Mouse (Mus musculus) neural tube, embryonic 14.5 days (tissue): ENCODE data around the gene Ankrd63. TPM values are rescaled to one million over a fixed set of nuclear protein-coding genes. Genes with fewer than 3 reads are reported as not detected.
A peak's percentile ranks its signal among the peaks of the same experiment; 100 is the strongest.

ENCODE experiments used
- ATAC-seq: fragments of 200-750 bp; cut with Nextera tagmentation; 2 replicates; pipeline ENCODE4 v1.8.0; 2017; ENCODE audit warnings: low read depth, mild to moderate bottlenecking, moderate TSS enrichment, moderate library complexity
- H3K27ac ChIP-seq: fragments of 300-500 bp; sonication (generic); 2 replicates; pipeline ENCODE4 v1.5.1; 2014; ENCODE audit warnings: low read depth, mild to moderate bottlenecking, control low read depth, low read length, moderate library complexity, mixed read lengths
- H3K27me3 ChIP-seq: fragments of 300-500 bp; sonication (generic); 2 replicates; pipeline ENCODE4 v1.6.1; 2014; ENCODE audit warnings: low read length; ENCODE audit not compliant: control insufficient read depth, insufficient read depth
- H3K36me3 ChIP-seq: fragments of 300-500 bp; sonication (generic); 2 replicates; pipeline ENCODE4 v1.6.1; 2014; ENCODE audit warnings: low read length, mixed read lengths; ENCODE audit not compliant: control insufficient read depth, insufficient read depth
- H3K4me1 ChIP-seq: fragments of 300-500 bp; sonication (generic); 2 replicates; pipeline ENCODE4 v1.6.1; 2014; ENCODE audit warnings: low read length; ENCODE audit not compliant: control insufficient read depth, insufficient read depth
- H3K4me2 ChIP-seq: fragments of 300-500 bp; sonication (generic); 2 replicates; pipeline ENCODE4 v1.6.1; 2014; ENCODE audit warnings: mild to moderate bottlenecking, low read depth, low read length, control low read depth
- H3K4me3 ChIP-seq: fragments of 300-500 bp; sonication (generic); 2 replicates; pipeline ENCODE4 v1.5.1; 2014; ENCODE audit warnings: low read depth, low read length, control low read depth, mixed read lengths
- H3K9ac ChIP-seq: fragments of 300-500 bp; sonication (generic); replicated peaks from 2 replicates; pipeline ENCODE4 v1.6.1; 2014; ENCODE audit warnings: low read depth, mild to moderate bottlenecking, control low read depth, low read length, mixed read lengths
- H3K9me3 ChIP-seq: fragments of 300-500 bp; sonication (generic); 2 replicates; pipeline ENCODE4 v1.6.1; 2016; ENCODE audit warnings: low read length; ENCODE audit not compliant: control insufficient read depth
- WGBS: fragments of 180-500 bp; shearing (Covaris S2); extraction: QIAGEN DNeasy Blood & Tissue Kit; methylation state at CpG from one replicate; pipeline ENCODE4 v1.1.7; 2014; 5-methylcytosine and 5-hydroxymethylcytosine counted together
- polyA plus RNA-seq: library from polyadenylated mRNA; unstranded; fragments of >200 nt; fragmentation: Nextera tagmentation; extraction: Ambion mirVana; gene quantifications from 2 replicates; pipeline ENCODE4 v1.2.1, GENCODE M21; 2014

Gene Ankrd63
- polyA plus RNA-seq, 1 experiment from 2014 or later, result not detected

DNA sequence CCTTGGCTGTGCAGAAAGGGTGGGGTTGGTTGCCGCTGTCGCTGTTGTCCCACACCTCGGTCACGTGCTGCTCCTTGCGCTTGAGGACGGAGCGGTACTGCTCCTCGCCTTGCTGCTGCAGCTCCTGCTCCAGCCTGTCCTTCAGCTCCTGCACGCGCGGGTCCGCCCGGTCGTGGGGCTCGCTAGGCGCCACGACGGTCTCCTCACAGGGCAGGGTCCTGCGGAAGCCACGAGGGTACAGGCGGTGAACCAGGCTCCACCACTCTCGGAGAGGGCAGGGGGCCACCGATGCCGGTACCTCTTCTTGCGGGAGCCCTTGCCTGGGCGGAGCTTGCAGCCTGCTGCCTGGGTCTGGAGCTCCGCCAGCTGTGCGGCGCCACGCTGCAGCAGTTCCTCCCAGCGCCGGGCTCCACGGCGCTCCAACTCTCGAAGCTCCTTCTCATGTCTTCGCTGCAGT is 7.3 kb upstream of the Ankrd63 start:
- H3K4me2 ChIP-seq, result peak overlapping the region; percentile 82
- WGBS, result under 1% methylated on average over 35 of the region's 36 CpGs
- peaks cover 3% of the 10 kb centered on the region; the same call in 1 of the 2 replicates for H3K4me1 ChIP-seq
- ATAC-seq, result peak; percentile 85
- no peaks in the 10 kb centered on the region for H3K9me3 ChIP-seq
- peak overlapping the region; percentile 30; the same call in 1 of the 2 replicates for H3K9ac ChIP-seq
- H3K27ac ChIP-seq, result no peak overlapping the region
- H3K27me3 ChIP-seq, result peaks cover 49% of the 10 kb centered on the region
- no peaks in the 10 kb centered on the region for H3K36me3 ChIP-seq
- peak overlapping the region; percentile 36 for H3K4me3 ChIP-seq

DNA sequence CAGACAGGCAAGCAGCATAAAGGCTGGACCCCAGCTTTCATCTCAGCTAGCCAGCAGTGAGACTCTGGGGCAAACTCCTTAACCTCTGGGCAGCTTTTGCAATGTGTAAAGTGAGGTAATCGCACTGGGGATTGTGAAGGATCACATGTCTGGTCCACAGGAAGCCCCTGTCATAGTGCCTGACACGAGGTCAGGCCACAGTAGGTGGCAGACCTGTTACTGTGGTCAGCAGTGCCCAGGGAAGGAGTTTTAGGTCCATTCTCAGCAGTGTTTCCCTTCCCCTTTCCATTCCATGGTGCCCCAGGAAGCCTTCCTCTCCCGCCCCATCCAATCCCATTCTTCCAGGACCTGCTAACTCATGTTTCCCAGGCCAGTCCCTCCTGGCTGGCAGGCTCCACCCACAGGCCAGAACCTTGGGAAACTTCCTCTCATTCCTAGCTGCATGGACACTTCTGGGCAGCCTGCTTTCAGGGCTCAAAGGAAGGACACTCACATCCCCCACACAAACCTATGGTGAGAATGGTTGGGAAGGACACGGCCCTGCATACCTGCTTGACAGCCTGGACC is 6.0 kb upstream of the Ankrd63 start:
- Histone ChIP-seq H3K36me3 (no peaks in the 10 kb centered on the region), H3K4me2 (no peak overlapping the region), H3K9me3 (no peaks in the 10 kb centered on the region), H3K4me3 (no peak overlapping the region), H3K27ac (no peak overlapping the region), H3K9ac (no peak overlapping the region), H3K4me1 (peaks cover 3% of the 10 kb centered on the region; the same call in 1 of the 2 replicates), H3K27me3 (peaks cover 61% of the 10 kb centered on the region)
- ATAC-seq, result no peak
- 29% methylated on average over 4 of the region's 4 CpGs for WGBS

DNA sequence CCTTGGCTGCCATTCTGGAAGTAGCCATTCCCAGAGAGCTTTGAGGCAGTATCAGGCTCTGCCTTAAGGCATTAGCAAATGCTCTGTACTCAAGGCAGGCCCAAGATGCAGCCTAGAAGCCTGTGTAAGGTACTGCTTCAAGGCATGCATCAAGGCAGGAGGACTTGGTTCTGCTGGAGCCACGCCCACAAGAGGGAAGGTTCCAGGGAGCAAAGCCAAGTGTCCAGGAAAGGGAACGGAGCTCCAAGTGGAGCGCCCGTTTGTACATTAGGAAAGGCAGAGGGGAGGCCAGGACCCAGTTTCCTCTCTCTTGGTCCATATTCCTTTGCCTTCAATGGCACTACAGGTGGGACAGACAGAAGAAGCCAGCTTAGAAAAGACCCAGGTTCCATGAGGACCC is 4.7 kb upstream of the Ankrd63 start:
- H3K27ac ChIP-seq, result no peak overlapping the region
- H3K27me3 ChIP-seq, result peaks cover 62% of the 10 kb centered on the region
- no peak overlapping the region for H3K9ac ChIP-seq
- H3K4me1 ChIP-seq, result peaks cover 11% of the 10 kb centered on the region
- H3K4me2 ChIP-seq, result no peak overlapping the region
- H3K4me3 ChIP-seq, result no peak overlapping the region
- no peaks in the 10 kb centered on the region for H3K9me3 ChIP-seq
- WGBS, result 87% methylated on average over 4 of the region's 4 CpGs
- H3K36me3 ChIP-seq, result no peaks in the 10 kb centered on the region
- no peak for ATAC-seq

DNA sequence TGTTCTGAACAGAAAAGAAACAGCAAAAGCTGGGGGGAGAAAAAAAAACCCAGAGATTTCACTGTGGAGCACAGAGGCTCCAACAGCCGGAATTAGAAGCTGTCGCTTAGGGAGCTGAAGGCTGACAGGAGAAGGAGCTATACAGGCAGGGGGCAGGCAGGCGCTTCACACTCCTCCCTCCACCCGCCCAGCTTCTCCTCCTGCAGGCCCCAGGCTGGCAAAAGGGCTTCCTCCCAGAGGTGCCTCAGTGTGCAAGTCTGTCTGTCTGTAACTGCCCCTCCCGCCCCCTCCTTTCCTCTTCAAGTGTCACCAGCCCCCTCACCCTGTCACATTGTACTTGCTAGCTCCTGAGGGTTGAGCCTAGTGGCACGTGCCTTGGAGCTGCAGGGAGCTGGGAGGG is 2.7 kb upstream of the Ankrd63 start:
- no peaks in the 10 kb centered on the region for H3K36me3 ChIP-seq
- 10% methylated on average over 6 of the region's 6 CpGs for WGBS
- no peak overlapping the region for H3K4me3 ChIP-seq
- H3K27ac ChIP-seq, result no peak overlapping the region
- H3K9ac ChIP-seq, result no peak overlapping the region
- no peaks in the 10 kb centered on the region for H3K9me3 ChIP-seq
- no peak for ATAC-seq
- H3K27me3 ChIP-seq, result peaks cover 76% of the 10 kb centered on the region
- peaks cover 21% of the 10 kb centered on the region for H3K4me1 ChIP-seq
- no peak overlapping the region for H3K4me2 ChIP-seq

DNA sequence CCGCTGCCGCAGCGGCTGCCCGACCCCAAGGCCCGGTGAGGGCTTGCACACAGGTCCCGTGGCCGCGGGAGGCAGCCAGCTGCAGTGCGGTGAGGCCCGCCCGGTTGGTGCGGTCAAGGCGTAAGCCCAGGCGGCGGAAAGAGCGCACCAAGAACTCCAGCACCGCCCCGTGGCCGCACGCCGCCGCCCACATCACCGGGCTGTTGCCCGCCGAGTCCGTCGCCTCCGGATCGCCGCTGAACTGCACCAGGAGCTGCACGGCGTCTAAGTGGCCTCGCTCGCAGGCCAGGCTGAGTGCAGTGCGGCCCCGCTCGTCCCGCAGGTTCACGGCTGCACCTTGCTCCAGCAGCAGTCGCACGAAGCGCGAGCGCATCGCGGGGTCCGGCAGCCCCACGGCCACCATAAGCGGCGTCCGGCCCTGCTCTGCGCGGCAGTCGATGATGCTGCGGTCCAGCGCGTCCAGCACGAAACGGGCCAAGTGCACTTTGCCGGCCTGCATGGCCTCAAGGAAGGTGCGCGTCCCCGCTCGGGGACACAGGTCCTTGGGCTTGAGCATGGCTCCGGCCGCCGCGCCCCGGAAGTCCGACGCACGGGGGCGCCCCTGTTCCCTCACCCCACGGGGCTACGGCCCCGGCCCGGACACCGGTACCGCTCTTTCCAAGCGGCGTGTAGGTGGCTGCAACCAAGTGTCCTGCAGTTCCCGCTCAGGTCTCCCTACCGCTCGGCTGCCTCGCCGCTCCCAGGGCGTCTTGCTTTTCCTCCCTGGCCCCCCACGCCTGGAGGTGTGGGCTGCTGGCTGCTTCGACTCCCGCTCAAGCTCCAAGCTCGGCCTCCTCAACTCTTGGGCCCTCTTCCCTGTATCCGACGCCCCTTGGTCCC is 641 bp downstream of the Ankrd63 start:
- 1% methylated on average over 86 of the region's 93 CpGs for WGBS
- ATAC-seq, result peak; percentile 25; the same call in 1 of the 2 replicates

DNA sequence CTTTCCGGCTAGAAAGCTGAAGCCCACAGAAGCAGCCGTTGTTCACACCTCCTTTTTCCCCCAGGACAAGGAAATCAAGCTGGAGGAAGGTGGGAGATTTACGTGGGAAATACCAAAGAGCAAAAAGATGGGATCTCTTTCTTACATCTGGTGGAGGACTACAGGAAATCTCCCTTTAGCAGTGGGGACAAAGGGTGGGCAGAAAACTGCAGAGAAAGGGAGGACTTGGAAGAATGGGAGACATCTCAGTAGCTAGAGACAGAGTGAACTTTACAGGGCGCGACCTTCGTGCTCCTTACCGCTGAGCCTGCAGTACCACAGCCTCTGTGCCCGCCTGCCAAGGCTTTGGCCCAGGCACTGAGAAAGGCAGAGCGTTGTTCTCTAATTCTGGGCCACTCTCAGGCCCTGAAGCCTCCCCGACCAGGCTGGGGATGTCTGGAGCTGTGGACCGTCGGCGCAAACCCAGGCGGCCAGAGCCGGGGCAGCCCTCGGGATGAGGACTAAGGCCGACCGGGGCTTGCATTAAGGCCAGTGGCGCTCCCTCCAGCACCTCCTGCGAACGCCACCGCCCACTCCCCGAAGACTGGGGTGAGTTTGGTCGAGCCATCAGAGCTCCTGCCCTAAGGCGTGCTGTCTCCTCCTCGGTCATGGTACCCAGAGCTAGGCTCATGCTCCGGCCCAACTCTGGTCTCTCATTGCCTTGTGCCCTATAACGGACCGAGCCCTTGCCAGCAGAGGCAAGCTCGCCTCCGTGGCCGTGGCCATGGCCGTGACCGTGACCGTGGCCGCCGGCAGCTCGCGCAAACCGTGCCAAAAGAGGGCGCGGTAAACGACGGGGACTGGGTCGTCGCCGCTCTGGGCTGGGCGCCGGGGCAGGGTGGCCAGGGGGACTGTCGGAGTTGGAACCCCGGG is 1.5 kb downstream of the Ankrd63 start:
- WGBS, result 3% methylated on average over 49 of the region's 51 CpGs
- H3K9ac ChIP-seq, result 0 out of 2 replicates have a peak overlapping the region, but pooled peaks have one; percentile 21
- H3K4me1 ChIP-seq, result peaks cover 18% of the 10 kb centered on the region
- peak overlapping the region; percentile 17 for H3K4me3 ChIP-seq
- peak overlapping the region; percentile 57 for H3K4me2 ChIP-seq
- no peak overlapping the region for H3K27ac ChIP-seq
- H3K36me3 ChIP-seq, result no peaks in the 10 kb centered on the region
- H3K27me3 ChIP-seq, result peaks cover 65% of the 10 kb centered on the region
- H3K9me3 ChIP-seq, result no peaks in the 10 kb centered on the region
- peak; percentile 9; the same call in 1 of the 2 replicates for ATAC-seq

More for the DNA sequence above, 641 bp downstream of the Ankrd63 start:
- 0 out of 2 replicates have a peak overlapping the region, but pooled peaks have one; percentile 21 for H3K9ac ChIP-seq
- no peak overlapping the region for H3K27ac ChIP-seq
- peaks cover 18% of the 10 kb centered on the region for H3K4me1 ChIP-seq
- peak overlapping the region; percentile 17 for H3K4me3 ChIP-seq
- H3K4me2 ChIP-seq, result peak overlapping the region; percentile 57
- H3K27me3 ChIP-seq, result peaks cover 73% of the 10 kb centered on the region
- no peaks in the 10 kb centered on the region for H3K9me3 ChIP-seq
- H3K36me3 ChIP-seq, result no peaks in the 10 kb centered on the region

DNA sequence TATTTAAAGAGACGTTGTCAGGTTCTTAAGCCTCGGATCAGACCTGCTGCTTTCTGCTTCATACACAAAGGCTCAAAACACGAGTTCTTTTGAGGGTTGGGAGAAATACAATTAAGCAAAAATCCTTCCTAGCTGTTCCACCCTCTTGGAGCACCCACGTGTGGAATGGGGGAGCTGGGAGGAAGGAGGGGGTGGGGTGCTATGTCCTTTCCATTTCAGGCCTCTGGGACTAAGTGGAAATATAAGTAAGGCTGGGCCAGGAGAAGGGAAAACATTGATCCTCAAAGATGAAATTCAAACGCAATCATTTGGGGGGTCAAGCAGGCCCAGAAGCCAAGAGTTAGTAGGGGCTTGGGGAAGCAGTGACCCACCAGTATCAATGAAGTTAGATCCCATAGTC is 2.6 kb downstream of the Ankrd63 start:
- Histone ChIP-seq H3K36me3 (no peaks in the 10 kb centered on the region), H3K9ac (no peak overlapping the region), H3K27ac (no peak overlapping the region), H3K9me3 (no peaks in the 10 kb centered on the region), H3K4me3 (no peak overlapping the region), H3K4me2 (no peak overlapping the region), H3K27me3 (peaks cover 61% of the 10 kb centered on the region), H3K4me1 (peaks cover 18% of the 10 kb centered on the region)
- ATAC-seq, result no peak
- WGBS, result 2% methylated on average over 5 of the region's 5 CpGs

DNA sequence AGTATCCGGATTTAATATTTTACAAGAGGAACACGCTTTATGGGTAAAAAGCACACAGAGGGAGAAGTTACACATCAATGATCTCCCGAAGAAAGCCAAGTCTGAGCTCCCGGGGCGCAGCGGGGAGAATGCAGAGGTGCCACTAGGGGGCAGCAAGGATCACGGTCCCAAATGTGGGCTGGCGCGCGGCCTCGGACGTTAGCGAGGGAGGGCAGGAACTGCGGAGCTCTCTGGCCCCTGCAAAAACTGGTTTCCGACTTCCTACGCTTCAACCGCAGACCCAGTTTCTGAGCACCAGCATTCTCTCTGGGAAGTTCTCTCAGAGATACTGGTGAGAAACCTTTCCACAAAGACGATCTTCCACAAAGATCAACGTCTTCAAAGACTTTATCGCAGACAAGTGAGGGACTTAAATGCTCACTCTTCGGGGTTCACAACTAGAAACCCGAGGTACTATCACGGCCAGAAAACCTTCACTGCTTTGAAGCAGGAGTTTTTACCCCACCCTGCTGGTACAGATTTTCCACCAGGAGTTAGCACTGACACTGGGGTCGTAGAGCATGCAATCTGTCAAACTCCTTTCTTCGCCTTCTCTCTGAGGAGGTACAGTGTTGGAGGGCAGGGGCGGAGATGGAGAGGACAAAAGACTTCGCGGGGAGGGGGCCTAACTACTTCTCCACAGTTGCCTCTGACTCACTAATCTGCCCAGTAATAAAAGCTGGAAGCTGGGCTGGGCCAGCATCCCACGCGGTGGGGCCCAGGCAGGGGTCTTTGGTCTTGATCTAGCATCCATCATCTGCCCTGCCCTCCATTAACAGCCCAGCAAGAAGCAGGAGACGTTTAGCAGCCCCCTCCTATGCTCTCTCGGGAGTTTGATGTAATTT is 3.3 kb downstream of the Ankrd63 start:
- Histone ChIP-seq H3K36me3 (no peaks in the 10 kb centered on the region), H3K4me3 (0 out of 2 replicates have a peak overlapping the region, but pooled peaks have one; percentile 5), H3K27ac (no peak overlapping the region), H3K4me2 (peak overlapping the region; percentile 9; the same call in 1 of the 2 replicates), H3K27me3 (peaks cover 56% of the 10 kb centered on the region), H3K9me3 (no peaks in the 10 kb centered on the region), H3K9ac (no peak overlapping the region), H3K4me1 (peaks cover 18% of the 10 kb centered on the region)
- no peak for ATAC-seq
- under 1% methylated on average over 32 of the region's 32 CpGs for WGBS
